Mouse (Mus musculus) embryonic fibroblast, embryonic 13.5 days (primary cell): ENCODE measurements around the gene Eif2b2.

ENCODE experiments used
- CTCF ChIP-seq: IDR thresholded peaks from 2 replicates; pipeline ENCODE4 v1.5.1; 2011; ENCODE audit warnings: mild to moderate bottlenecking, control low read depth, low read length, moderate library complexity, borderline replicate concordance; ENCODE audit not compliant: insufficient read depth
- POLR2A ChIP-seq: IDR thresholded peaks from 2 replicates; pipeline ENCODE4 v1.6.1; 2011; ENCODE audit warnings: low read depth, mild to moderate bottlenecking, control low read depth, low read length, moderate library complexity

GRCm38 (mm10) chr12:85175926-85176845 is 43.1 kb upstream of the Eif2b2 start:
- TF ChIP-seq POLR2A: no peak
- TF ChIP-seq CTCF: no peak
